Mouse (Mus musculus): ENCODE results near the gene H2afz. TPM values are rescaled to one million over a fixed set of nuclear protein-coding genes. Genes with fewer than 3 reads are reported as not detected.

The H2afz gene
- 1,347 TPM for polyA plus RNA-seq (2017; shearing (Covaris generic))

DNA sequence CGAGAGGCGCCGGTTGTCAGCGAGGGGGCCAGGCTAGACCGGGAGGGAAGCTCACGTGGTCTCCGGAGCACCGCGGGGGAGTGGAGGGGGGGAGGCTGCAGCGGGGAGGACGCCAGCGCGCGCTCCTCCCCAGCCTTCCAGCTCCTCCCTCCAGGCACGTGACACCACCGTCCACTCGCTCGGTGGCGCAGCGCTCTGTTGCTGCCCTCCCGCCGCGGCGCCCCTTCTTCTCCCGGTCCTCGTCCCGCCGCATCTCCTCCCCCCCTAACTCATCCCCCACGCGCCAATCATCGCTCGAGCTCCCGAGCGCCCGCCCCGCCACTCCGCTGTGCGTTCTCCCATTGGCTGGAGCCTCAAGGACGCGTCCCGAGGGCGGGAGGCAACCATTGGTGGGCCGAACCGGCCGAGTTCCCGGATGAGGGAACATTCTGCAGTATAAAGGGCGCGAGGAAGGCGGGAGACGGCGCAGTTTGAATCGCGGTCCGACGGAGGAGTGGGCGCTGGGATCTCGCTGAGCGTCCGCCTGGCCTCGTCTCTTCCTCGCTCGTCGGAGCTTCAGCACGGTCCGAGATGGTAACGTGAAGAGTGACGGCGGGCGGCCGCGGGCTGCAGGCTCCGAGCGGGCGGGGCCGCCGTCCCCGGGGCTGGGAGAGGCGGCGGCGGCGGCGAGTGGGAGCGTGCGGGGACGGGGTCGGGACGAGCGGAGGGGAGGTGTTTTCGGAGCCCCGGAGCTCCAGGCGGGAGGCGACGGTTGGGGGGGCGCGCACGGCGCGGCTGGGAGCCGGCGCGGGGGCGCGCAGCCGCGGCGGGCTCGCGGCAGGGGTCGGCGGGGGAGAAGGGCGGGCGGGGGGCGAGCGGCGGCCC lies at the start of gene H2afz:
Gene H2afz, plus strand, starts transcription at position 364 of the 864 bp plus-strand sequence.

DNA sequence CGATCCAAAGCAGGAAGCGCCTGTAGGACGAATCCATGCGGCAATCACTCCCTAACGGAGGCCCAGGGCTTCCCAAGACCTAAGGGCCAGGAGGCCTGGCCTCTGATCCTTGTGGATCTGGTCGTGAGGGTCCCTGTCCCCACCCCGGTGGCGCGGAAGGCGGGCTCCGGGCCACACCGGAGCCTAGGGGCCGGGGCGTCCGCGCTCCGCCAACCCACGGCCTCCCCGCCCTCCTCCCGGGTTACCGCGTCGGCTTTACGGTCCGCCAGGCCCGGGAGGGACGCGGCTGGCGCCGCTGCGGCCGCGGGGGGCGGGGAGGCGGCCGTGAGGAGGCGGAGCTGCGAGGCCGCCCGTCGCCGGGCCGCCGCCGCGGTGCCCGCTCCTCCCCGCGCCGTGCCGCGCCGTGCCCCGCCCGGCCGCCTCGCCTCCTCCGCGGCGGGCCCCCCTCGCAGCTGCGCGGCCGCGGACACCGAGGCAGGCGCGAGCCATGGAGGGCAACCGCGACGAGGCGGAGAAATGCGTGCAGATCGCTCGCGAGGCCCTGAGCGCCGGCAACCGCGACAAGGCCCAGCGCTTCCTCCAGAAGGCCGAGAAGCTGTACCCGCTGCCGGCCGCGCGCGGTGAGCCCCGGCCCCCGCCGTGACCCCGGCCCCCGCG lies 3.3 kb downstream of the H2afz start, which contains the start of gene Dnajb14:
Gene Dnajb14, plus strand, starts transcription at position 239 of the 657 bp plus-strand sequence.

Other genes starting within 250 kb of the H2afz start
- not detected for gene Ddit4l, start 242.9 kb upstream of the H2afz start, polyA plus RNA-seq (2017; shearing (Covaris generic))
- gene Gm21962, start 193.0 kb upstream of the H2afz start, polyA plus RNA-seq (2017; shearing (Covaris generic)) = not detected
- gene Dnajb14, start 3.2 kb downstream of the H2afz start, polyA plus RNA-seq (2017; shearing (Covaris generic)) = 9.4 TPM
- gene Lamtor3, start 54.0 kb downstream of the H2afz start, polyA plus RNA-seq (2017; shearing (Covaris generic)) = 74.6 TPM
- gene Dapp1, start 117.1 kb downstream of the H2afz start, polyA plus RNA-seq (2017; shearing (Covaris generic)) = 91.9 TPM
- not detected for gene 1110002E22Rik, start 200.6 kb downstream of the H2afz start, polyA plus RNA-seq (2017; shearing (Covaris generic))
- gene Gm5105, start 202.9 kb downstream of the H2afz start, polyA plus RNA-seq (2017; shearing (Covaris generic)) = not detected